Mouse (Mus musculus): ENCODE measurements around the gene Gab2. TPM values are rescaled to one million over a fixed set of nuclear protein-coding genes. Genes with fewer than 3 reads are reported as not detected.
A peak's percentile ranks its signal among the peaks of the same experiment; 100 is the strongest.

Gab2 gene
- polyA plus RNA-seq (2012; ENCODE audit: insufficient read depth, insufficient read length, missing spikeins): 37.0 and 44.7 TPM in 2 replicates

DNA sequence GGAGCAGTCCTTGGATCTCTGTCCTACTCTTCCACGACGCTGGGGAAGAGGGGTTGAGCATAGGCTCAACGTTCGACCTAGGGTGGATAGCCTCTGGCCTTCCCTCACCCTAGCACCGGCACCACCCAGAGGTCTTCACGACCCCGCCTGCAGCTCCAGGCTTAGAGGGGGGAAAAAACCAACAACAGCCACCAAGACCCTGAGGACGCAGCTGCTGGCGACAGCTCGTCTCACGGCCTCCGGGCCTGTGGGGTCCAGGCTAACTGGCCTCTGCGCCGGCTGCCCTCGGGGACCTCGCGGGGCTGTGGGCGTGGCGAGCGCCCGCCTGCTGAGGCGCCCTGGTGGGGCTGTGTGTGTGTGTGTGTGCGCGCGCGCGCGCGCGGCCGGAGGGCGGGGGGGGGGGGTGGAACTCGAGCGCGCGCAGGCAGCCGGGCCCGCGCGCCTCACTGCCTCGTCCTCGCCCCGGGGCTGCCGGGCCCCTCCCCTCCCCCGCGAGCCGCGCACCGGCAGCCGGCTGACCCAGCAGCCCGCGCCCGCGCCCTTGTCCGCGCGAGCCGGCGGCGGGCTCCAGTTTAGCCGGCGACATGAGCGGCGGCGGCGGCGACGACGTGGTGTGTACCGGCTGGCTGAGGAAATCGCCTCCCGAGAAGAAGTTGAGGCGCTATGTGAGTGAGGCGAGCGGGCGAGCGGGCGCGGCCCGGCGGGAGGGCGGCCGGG, at the start of gene Gab2:
Gene Gab2, plus strand, starts transcription at position 345 of the 717 bp plus-strand sequence.
- Histone ChIP-seq H3K4me1 (ENCODE audit: control insufficient read depth, insufficient read depth, low read length) (peaks cover 39% of the 10 kb centered on the region), H3K27ac (ENCODE audit: insufficient read depth, low read depth, low read length) (peak within 1 kb of the TSS; percentile 99), H3K4me3 (ENCODE audit: insufficient read depth, low read length) (peak within 1 kb of the TSS; percentile 91)
- TF ChIP-seq POLR2A (IDR thresholded peaks at IDR 0.05; ENCODE audit: borderline replicate concordance, low read depth, low read length) (no peak), CTCF (IDR thresholded peaks at IDR 0.05; ENCODE audit: low read depth, low read length) (no peak)

DNA sequence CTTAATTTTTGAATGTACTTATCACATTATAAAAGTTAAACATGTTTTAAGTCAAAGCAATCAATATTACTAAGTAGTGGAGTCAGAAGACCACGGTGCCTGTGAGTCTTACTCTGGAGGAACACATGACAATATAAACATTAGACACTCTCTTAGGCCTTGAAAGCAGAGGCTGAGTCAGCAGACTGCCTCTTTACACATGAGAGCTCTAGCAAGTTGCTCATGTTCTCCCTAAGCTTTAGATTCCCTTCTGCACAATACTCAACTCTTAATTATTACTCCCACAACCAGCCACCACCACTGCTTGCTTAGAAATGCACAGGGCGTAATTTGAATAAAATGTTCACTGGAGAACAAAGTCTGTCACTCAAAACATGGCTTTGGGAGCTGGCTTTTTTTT, 49.0 kb upstream of the Gab2 start:
- TF ChIP-seq POLR2A (IDR thresholded peaks at IDR 0.05; ENCODE audit: borderline replicate concordance, low read depth, low read length) (no peak), CTCF (IDR thresholded peaks at IDR 0.05; ENCODE audit: low read depth, low read length) (no peak)

DNA sequence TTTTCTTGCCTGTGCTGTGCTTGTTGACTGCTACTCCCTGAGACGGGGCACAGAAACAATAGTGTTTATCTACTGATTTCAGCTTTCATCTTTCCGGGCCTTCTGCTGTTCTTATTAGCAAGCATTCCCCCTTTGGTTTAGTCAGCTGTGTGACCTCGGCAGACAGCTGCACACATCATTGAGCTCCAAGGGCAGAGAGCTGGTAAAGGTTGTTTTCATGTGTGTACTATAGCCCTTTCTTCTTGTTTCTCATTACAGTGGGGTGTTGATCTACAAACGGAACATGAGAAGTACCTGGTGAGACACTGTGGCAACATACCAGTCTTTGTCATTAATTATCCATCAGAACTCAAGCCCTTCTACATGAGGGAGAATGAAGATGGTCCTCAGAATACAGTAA, 41.7 kb upstream of the Gab2 start:
- peaks cover 19% of the 10 kb centered on the region for H3K4me1 ChIP-seq (ENCODE audit: control insufficient read depth, insufficient read depth, low read length)
- no peak overlapping the region for H3K27ac ChIP-seq (ENCODE audit: insufficient read depth, low read depth, low read length)
- H3K4me3 ChIP-seq (ENCODE audit: insufficient read depth, low read length): no peak overlapping the region
- no peak for TF ChIP-seq CTCF (IDR thresholded peaks at IDR 0.05; ENCODE audit: low read depth, low read length)
- no peak for TF ChIP-seq POLR2A (IDR thresholded peaks at IDR 0.05; ENCODE audit: borderline replicate concordance, low read depth, low read length)

More for the DNA sequence above, 49.0 kb upstream of the Gab2 start:
- Histone ChIP-seq H3K4me1 (ENCODE audit: control insufficient read depth, insufficient read depth, low read length) (peaks cover 53% of the 10 kb centered on the region), H3K27ac (ENCODE audit: insufficient read depth, low read depth, low read length) (no peak overlapping the region), H3K4me3 (ENCODE audit: insufficient read depth, low read length) (no peak overlapping the region)

DNA sequence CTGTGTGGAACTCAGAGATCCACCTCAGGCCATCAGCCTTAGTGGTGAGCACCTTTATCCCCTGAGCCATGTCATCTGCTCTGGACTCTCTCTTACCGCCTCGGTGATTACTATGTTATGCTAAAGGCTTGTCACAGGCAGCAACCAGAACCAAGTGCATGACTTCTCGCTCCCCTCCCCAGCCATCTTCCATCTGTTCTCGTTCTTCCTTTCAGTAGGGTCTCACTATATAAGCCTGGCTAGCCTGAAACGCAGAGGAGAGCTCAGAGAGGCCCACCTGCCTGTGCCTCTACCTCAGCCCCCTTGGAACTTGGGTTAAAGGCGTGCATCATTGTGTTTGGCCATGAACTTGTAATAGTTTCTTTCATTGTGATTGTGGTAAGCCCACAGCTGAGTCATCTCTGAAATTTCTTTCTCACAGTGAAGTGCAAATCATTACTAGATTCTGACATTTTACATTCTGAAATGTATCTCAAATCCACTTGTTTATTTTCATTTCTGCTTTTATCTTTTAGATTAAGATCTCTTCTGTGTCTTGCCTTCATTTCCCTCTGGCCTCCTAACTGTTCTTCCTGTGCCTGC, 39.4 kb upstream of the Gab2 start:
- H3K4me1 ChIP-seq (ENCODE audit: control insufficient read depth, insufficient read depth, low read length): peaks cover 10% of the 10 kb centered on the region
- H3K4me3 ChIP-seq (ENCODE audit: insufficient read depth, low read length): no peak overlapping the region
- no peak overlapping the region for H3K27ac ChIP-seq (ENCODE audit: insufficient read depth, low read depth, low read length)
- TF ChIP-seq CTCF (IDR thresholded peaks at IDR 0.05; ENCODE audit: low read depth, low read length) (no peak), POLR2A (IDR thresholded peaks at IDR 0.05; ENCODE audit: borderline replicate concordance, low read depth, low read length) (no peak)

DNA sequence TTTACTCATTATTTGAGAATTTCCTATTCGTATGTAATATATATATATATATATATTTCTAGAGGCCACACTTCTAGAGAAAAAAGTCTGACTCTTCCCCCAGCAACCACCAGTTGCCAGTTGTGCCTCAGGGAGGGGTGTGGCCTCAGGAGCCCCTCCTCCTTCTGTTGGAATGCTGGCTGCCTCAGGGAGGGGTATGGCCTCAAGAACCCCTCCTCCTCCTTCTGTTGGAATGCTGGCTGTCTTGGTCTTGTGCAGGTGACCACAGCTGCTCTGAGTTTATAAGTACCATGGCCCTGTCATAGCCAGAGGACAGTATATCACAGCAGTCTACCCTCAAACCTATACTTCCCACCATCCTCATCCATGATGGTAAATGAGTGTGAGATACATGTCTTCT, 38.4 kb upstream of the Gab2 start:
- no peak overlapping the region for H3K4me3 ChIP-seq (ENCODE audit: insufficient read depth, low read length)
- no peak for TF ChIP-seq POLR2A (IDR thresholded peaks at IDR 0.05; ENCODE audit: borderline replicate concordance, low read depth, low read length)
- no peak overlapping the region for H3K27ac ChIP-seq (ENCODE audit: insufficient read depth, low read depth, low read length)
- H3K4me1 ChIP-seq (ENCODE audit: control insufficient read depth, insufficient read depth, low read length): peaks cover 10% of the 10 kb centered on the region

DNA sequence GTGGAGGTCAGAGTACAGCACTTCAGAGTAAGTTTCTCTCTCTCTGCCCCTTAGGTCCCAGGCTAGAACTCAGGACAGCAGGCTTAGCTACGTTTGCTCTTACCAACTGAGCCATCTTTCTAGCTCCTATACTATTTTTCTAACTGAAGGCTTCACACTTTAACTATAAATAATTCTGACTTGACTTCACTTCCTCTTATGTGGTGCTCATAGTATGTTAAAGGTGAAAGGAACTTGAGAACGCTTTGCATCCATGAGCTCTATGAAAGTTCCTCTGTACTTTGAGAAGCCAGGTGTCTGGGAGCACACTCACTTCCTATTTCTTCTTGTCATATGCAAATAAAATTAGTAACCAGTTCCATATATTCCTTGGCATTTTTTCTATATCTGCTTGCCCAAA, 20.4 kb upstream of the Gab2 start:
- no peak overlapping the region for H3K4me3 ChIP-seq (ENCODE audit: insufficient read depth, low read length)
- H3K4me1 ChIP-seq (ENCODE audit: control insufficient read depth, insufficient read depth, low read length): 0 out of 2 replicates have a peak, but pooled peaks cover 4% of the 10 kb centered on the region
- TF ChIP-seq CTCF (IDR thresholded peaks at IDR 0.05; ENCODE audit: low read depth, low read length) (no peak), POLR2A (IDR thresholded peaks at IDR 0.05; ENCODE audit: borderline replicate concordance, low read depth, low read length) (no peak)
- H3K27ac ChIP-seq (ENCODE audit: insufficient read depth, low read depth, low read length): no peak overlapping the region

DNA sequence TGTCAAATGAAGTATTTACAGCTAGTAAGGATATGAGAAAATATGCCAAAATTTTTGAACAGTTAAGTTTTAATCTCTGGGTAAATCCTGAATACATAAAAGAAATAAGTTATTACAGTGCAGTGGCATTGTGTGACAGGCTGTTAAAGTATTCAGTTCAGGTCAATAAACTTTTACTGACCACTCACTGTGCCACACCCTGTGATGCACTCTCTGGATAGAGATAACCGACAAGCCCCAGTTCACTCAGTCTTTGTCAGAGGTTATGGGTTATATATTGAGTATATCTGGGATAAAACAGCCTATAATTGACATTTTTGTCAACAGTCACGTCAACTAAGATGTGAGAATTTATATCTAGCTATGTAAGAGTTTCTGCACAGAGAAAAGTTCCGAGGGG, 9.9 kb upstream of the Gab2 start:
- Histone ChIP-seq H3K4me1 (ENCODE audit: control insufficient read depth, insufficient read depth, low read length) (peaks cover 21% of the 10 kb centered on the region), H3K27ac (ENCODE audit: insufficient read depth, low read depth, low read length) (no peak overlapping the region), H3K4me3 (ENCODE audit: insufficient read depth, low read length) (no peak overlapping the region)
- TF ChIP-seq CTCF (IDR thresholded peaks at IDR 0.05; ENCODE audit: low read depth, low read length) (no peak), POLR2A (IDR thresholded peaks at IDR 0.05; ENCODE audit: borderline replicate concordance, low read depth, low read length) (no peak)

DNA sequence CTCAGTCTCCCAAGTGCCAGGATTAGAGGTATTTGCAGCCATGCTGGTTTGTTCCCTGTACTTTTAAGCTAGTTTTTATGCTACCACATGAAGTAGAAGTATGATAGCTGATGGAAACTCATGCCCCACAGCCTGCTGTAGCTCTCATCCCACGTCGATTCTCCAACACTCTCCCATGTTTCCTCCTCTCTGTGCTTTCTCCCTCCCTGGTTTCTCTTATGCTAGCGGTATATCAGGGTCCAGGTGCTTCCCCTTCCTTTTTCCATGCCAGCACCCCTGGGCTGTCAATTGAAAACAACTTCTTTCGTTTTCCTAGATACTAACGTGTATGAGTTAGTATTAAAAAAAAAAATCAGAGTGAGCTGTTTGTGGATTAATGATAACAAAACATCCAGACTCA, 9.3 kb upstream of the Gab2 start:
- no peak overlapping the region for H3K4me3 ChIP-seq (ENCODE audit: insufficient read depth, low read length)
- H3K4me1 ChIP-seq (ENCODE audit: control insufficient read depth, insufficient read depth, low read length): peaks cover 26% of the 10 kb centered on the region
- TF ChIP-seq POLR2A (IDR thresholded peaks at IDR 0.05; ENCODE audit: borderline replicate concordance, low read depth, low read length) (no peak), CTCF (IDR thresholded peaks at IDR 0.05; ENCODE audit: low read depth, low read length) (no peak)
- H3K27ac ChIP-seq (ENCODE audit: insufficient read depth, low read depth, low read length): no peak overlapping the region

DNA sequence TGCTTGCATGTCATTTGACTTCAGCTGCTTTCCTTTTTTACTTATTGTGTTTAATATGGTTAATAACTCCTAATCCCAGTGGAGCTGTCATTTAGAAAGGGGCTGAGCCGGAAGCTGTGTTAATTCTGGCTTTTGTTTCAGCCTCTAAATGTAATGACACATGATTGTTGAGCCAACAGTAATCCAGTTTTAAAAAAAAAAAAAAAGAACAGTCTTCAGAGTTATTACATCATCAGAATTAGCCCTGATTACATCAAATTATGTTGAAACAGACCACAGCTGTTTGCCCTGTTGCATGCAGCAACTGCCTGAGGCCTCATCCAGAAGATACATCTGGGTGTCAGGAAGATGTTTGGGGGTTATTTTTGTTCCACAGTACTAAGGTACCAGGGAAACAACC, 6.4 kb upstream of the Gab2 start:
- Histone ChIP-seq H3K4me3 (ENCODE audit: insufficient read depth, low read length) (no peak overlapping the region), H3K27ac (ENCODE audit: insufficient read depth, low read depth, low read length) (no peak overlapping the region), H3K4me1 (ENCODE audit: control insufficient read depth, insufficient read depth, low read length) (peaks cover 35% of the 10 kb centered on the region)
- TF ChIP-seq CTCF (IDR thresholded peaks at IDR 0.05; ENCODE audit: low read depth, low read length) (no peak), POLR2A (IDR thresholded peaks at IDR 0.05; ENCODE audit: borderline replicate concordance, low read depth, low read length) (no peak)

DNA sequence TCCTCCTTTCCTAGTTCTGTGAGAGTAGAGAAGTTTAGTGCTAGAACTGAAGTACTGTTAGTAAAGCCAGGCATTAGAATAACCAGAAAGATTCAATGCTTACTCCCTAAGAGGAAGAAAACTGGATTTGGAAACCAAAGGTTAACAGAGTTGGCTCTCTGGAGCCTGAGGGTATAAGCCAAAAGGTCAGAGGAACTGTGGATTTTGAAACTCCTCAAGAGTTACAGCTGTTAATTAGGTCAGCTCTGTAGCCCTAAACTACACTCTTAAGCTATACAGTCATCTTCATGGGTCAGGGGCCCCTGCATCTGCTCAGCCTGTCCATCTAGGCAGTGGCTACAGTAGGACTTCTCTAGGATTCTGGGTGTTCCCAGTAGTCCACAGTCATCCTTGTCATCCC, 4.4 kb upstream of the Gab2 start:
- Histone ChIP-seq H3K27ac (ENCODE audit: insufficient read depth, low read depth, low read length) (no peak overlapping the region), H3K4me3 (ENCODE audit: insufficient read depth, low read length) (no peak overlapping the region), H3K4me1 (ENCODE audit: control insufficient read depth, insufficient read depth, low read length) (peaks cover 36% of the 10 kb centered on the region)
- TF ChIP-seq CTCF (IDR thresholded peaks at IDR 0.05; ENCODE audit: low read depth, low read length) (no peak), POLR2A (IDR thresholded peaks at IDR 0.05; ENCODE audit: borderline replicate concordance, low read depth, low read length) (no peak)
